Mouse (Mus musculus) spleen, postnatal 4 days (tissue): ENCODE measurements around the gene Setd4.
A peak's percentile ranks its signal among the peaks of the same experiment; 100 is the strongest.

Source experiments
- DNase-seq, 2 experiments: peaks; one replicate each; pipeline ENCODE4 v3.0.0; 2022; ENCODE audit warnings: low spot score in 2 of 2

Gene Setd4

GRCm38 (mm10) chr16:93603439-93604212, at the start of gene Setd4:
Gene Setd4 (minus strand): TSS chr16:93604063.
- peak; percentile 81 to 93 for DNase-seq

GRCm38 (mm10) chr16:93648441-93649183, 44.7 kb upstream of the Setd4 start:
- no peak for DNase-seq

GRCm38 (mm10) chr16:93644006-93644405, 40.1 kb upstream of the Setd4 start:
- no peak for DNase-seq

GRCm38 (mm10) chr16:93627761-93628400, 24.0 kb upstream of the Setd4 start, which contains the start of gene Gm5678:
Gene Gm5678 (plus strand): TSS chr16:93628097.
- DNase-seq, result peak in 1 of 2 experiments; percentile 56

- DNase-seq, result peak in 1 of 2 experiments; percentile 52
Measured at GRCm38 (mm10) chr16:93626745-93627144, 22.9 kb upstream of the Setd4 start.

- peak in 1 of 2 experiments; percentile 21 for DNase-seq
Measured at GRCm38 (mm10) chr16:93624671-93625070, 20.8 kb upstream of the Setd4 start.

- peak in 1 of 2 experiments; percentile 25 for DNase-seq
Measured at GRCm38 (mm10) chr16:93623759-93624158, 19.9 kb upstream of the Setd4 start.

- peak; percentile 77 to 93 for DNase-seq
Measured at GRCm38 (mm10) chr16:93615118-93615870, 11.4 kb upstream of the Setd4 start.

- DNase-seq, result peak in 1 of 2 experiments; percentile 20
Measured at GRCm38 (mm10) chr16:93610961-93611360, 7.1 kb upstream of the Setd4 start.

- peak in 1 of 2 experiments; percentile 53 for DNase-seq
Measured at GRCm38 (mm10) chr16:93609796-93610195, 5.9 kb upstream of the Setd4 start.

GRCm38 (mm10) chr16:93608731-93609130, 4.9 kb upstream of the Setd4 start:
- peak in 1 of 2 experiments; percentile 49 for DNase-seq

GRCm38 (mm10) chr16:93607669-93608101, 3.8 kb upstream of the Setd4 start:
- DNase-seq, result peak; percentile 87 to 92

- peak in 1 of 2 experiments; percentile 58 for DNase-seq
Measured at GRCm38 (mm10) chr16:93606146-93606545, 2.3 kb upstream of the Setd4 start.

GRCm38 (mm10) chr16:93605553-93605952, 1.7 kb upstream of the Setd4 start, which contains the start of gene Cbr1:
Gene Cbr1 (plus strand): TSS chr16:93605853.
- DNase-seq, result peak in 1 of 2 experiments; percentile 42

GRCm38 (mm10) chr16:93604481-93604969, 662 bp upstream of the Setd4 start:
- peak in 1 of 2 experiments; percentile 54 for DNase-seq

- peak in 1 of 2 experiments; percentile 39 for DNase-seq
Measured at GRCm38 (mm10) chr16:93599461-93599860, 4.4 kb downstream of the Setd4 start.

- peak in 1 of 2 experiments; percentile 47 for DNase-seq
Measured at GRCm38 (mm10) chr16:93597551-93597950, 6.3 kb downstream of the Setd4 start.

- no peak for DNase-seq
Measured at GRCm38 (mm10) chr16:93596807-93597206, 7.1 kb downstream of the Setd4 start.

GRCm38 (mm10) chr16:93595766-93596165, 8.1 kb downstream of the Setd4 start:
- peak in 1 of 2 experiments; percentile 47 for DNase-seq

- no peak for DNase-seq
Measured at GRCm38 (mm10) chr16:93594448-93594847, 9.4 kb downstream of the Setd4 start.

GRCm38 (mm10) chr16:93593406-93593805, 10.5 kb downstream of the Setd4 start:
- DNase-seq, result no peak
